Mouse (Mus musculus): Measurements from ENCODE around the gene Klb. TPM values are rescaled to one million over a fixed set of nuclear protein-coding genes. Genes with fewer than 3 reads are reported as not detected.
"Not testable (repeated sequence)": the region's sequence is repeated elsewhere in the genome, so short reads cannot be mapped to it uniquely, and the experiment has no call there.

Gene Klb
- 0.04 and 0.12 TPM in 2 replicates for polyA plus RNA-seq (2016; fragmentation: Nextera tagmentation; extraction: Ambion mirVana)

DNA sequence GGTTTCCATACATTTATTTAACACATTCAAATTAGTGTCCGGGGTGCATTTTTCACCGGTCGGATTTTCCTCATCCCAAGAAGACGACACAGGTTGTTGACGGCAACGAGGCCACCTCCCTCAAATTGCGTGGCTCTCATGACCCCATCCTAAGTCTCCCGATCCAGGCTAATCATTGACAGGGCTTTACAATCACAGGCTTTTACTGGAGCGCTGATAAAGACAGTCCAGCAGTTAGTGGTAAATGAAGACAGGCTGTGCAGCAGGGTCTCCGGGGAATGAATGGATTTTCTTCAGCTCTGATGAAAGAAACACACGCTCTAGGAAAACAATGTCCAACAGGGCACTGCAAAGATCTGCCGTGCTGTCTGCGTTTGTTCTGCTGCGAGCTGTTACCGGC is at the start of gene Klb:
TSS of gene Klb (plus strand) at position 147 of the 400 bp plus-strand sequence.
- no peak within 1 kb of the TSS for H3K4me3 ChIP-seq
- no peak within 1 kb of the TSS for H3K27ac ChIP-seq
- peaks cover 8% of the 10 kb centered on the region for H3K4me1 ChIP-seq
- no peaks in the 10 kb centered on the region for H3K9me3 ChIP-seq
- H3K36me3 ChIP-seq (replicated peaks) = no peaks in the 10 kb centered on the region
- WGBS = 63% methylated on average over 15 of the region's 15 CpGs
- DNase-seq (ENCODE audit: extremely low spot score, low spot score) = no peak
- no peaks in the 10 kb centered on the region for H3K27me3 ChIP-seq (ENCODE audit: poor library complexity, severe bottlenecking)

DNA sequence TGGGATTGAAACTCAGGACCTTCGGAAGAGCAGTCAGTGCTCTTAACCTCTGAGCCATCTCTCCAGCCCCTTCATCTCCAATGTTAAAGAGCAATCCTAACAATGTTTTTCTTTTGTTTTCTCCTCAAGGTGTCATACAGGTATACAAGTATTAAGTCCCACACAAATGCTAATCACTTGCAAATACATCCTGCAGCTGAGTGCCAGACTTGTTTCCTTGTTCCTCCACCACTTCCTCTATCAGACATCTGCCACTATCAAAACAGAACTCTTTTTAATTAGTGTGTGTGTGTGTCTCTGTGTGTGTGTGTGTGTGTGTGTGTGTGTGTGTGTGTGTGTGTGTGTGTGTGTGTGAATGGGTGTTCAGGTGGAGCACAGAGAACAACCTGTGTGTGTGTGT is 48.5 kb upstream of the Klb start:
- not testable (repeated sequence) for H3K27ac ChIP-seq; H3K9me3 ChIP-seq; DNase-seq (ENCODE audit: extremely low spot score, low spot score); H3K4me3 ChIP-seq; H3K27me3 ChIP-seq (ENCODE audit: poor library complexity, severe bottlenecking); H3K4me1 ChIP-seq
- WGBS = 100% methylated on average over 1 of the region's 1 CpGs
- peaks cover 92% of the 10 kb centered on the region for H3K36me3 ChIP-seq (replicated peaks)

DNA sequence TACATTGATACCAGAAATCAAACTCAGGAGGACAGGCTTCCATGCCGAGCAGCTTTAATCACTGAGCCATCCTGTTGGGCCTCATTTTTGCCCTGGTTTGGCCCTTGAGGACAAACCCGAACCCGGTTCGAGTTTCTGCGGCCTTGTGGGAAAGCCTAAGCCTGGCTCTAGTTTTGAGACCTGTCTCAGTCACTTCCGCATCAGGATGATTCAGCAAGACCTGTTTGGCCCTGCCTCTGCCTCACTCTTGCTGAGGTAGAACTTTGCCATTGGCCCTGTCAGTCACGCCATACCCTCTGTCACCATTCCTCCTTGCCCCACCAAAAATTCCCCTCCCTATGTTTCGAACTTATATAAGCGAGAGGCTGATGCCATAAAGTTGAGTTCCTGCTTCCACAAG is 48.0 kb upstream of the Klb start:
- no peaks in the 10 kb centered on the region for H3K4me1 ChIP-seq
- DNase-seq (ENCODE audit: extremely low spot score, low spot score) = no peak
- H3K4me3 ChIP-seq = no peak overlapping the region
- no peak overlapping the region for H3K27ac ChIP-seq
- no peaks in the 10 kb centered on the region for H3K9me3 ChIP-seq
- H3K36me3 ChIP-seq (replicated peaks) = peaks cover 92% of the 10 kb centered on the region
- H3K27me3 ChIP-seq (ENCODE audit: poor library complexity, severe bottlenecking) = no peaks in the 10 kb centered on the region
- 92% methylated on average over 9 of the region's 9 CpGs for WGBS

DNA sequence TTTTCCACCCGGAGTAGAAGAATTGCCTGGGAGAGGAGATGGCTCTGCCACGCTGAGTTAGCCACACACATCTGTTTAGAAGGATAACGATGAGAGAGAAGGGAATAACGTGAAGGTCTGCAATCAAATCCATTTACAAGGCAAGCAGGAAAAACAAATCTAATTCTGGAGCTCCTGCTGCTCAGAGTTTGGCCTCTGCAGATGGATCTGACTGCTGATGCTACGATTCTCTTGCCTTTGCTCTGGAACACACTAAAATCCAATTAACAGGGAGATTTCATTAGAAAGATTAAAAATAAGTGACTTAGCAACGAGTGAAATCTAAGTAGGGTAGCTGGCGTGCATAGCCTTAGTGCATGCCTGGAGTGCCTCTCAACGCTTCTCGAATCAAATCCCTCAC is 42.6 kb upstream of the Klb start:
- Histone ChIP-seq H3K9me3 (no peaks in the 10 kb centered on the region), H3K36me3 (replicated peaks) (peaks cover 78% of the 10 kb centered on the region), H3K27me3 (ENCODE audit: poor library complexity, severe bottlenecking) (no peaks in the 10 kb centered on the region), H3K4me1 (no peaks in the 10 kb centered on the region), H3K27ac (no peak overlapping the region), H3K4me3 (no peak overlapping the region)
- no peak for DNase-seq (ENCODE audit: extremely low spot score, low spot score)
- 87% methylated on average over 9 of the region's 9 CpGs for WGBS

DNA sequence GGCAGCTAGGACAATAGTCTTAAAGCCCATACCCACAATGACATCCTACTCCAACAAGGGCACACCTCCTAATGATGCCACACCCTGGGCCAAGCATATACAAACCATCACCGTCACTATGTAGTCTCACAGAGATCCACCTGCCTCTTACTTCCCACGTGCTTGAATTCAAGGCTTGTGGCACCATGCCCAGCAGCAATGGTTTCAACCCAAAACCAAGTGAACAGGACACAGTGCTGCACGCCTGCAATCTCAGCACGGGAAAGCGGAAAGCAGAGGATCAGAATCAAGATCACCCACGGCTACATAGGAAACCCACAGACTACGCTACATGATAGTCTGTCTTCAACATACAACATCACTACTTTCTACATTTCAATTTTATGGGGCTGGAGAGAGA is 39.9 kb upstream of the Klb start:
- Histone ChIP-seq H3K27me3 (ENCODE audit: poor library complexity, severe bottlenecking) (no peaks in the 10 kb centered on the region), H3K4me1 (no peaks in the 10 kb centered on the region), H3K36me3 (replicated peaks) (peaks cover 82% of the 10 kb centered on the region), H3K4me3 (no peak overlapping the region), H3K9me3 (no peaks in the 10 kb centered on the region), H3K27ac (no peak overlapping the region)
- no peak for DNase-seq (ENCODE audit: extremely low spot score, low spot score)
- 97% methylated on average over 7 of the region's 7 CpGs for WGBS

DNA sequence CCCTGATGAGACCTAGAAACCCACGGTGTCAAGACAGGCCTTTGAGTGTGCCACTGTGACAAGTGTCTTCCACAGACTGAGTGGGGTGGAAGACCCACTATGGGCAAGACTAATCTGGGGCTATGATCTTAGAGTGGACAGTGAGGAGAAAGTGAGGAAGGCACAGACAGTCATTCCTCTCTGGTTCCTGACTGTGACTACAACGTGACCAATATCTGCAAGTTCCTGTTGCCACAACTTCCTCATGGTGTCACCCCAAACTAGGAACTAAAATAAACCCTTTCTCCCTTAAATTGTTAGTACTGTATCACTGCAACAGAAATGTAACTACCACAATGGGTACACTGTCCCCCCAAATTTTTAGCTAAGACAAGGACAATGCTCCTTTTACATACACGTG is 39.2 kb upstream of the Klb start:
- H3K4me3 ChIP-seq = no peak overlapping the region
- H3K9me3 ChIP-seq = no peaks in the 10 kb centered on the region
- no peak for DNase-seq (ENCODE audit: extremely low spot score, low spot score)
- WGBS = 96% methylated on average over 3 of the region's 3 CpGs
- H3K27ac ChIP-seq = no peak overlapping the region
- H3K4me1 ChIP-seq = no peaks in the 10 kb centered on the region
- H3K27me3 ChIP-seq (ENCODE audit: poor library complexity, severe bottlenecking) = no peaks in the 10 kb centered on the region
- peaks cover 80% of the 10 kb centered on the region for H3K36me3 ChIP-seq (replicated peaks)

DNA sequence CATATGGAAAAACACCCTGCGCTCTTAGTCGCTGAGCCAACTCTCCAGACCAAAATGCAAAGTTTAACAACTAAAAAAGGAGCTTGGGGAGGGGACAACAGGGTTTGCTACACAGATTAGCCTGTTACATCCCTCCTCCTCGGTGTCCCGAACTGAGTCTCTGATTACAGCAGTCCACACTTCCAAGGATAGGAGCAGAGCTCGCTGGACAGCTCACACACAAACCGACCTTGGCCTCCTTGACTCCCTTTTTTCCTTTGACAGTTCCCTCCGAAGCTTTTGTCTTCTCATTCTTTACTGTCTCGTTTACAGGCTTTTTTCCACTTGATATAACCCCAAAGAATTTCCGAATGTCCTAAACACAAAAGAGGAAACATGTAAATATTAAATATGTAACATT is 28.9 kb upstream of the Klb start:
- H3K36me3 ChIP-seq (replicated peaks) = peaks cover 67% of the 10 kb centered on the region

DNA sequence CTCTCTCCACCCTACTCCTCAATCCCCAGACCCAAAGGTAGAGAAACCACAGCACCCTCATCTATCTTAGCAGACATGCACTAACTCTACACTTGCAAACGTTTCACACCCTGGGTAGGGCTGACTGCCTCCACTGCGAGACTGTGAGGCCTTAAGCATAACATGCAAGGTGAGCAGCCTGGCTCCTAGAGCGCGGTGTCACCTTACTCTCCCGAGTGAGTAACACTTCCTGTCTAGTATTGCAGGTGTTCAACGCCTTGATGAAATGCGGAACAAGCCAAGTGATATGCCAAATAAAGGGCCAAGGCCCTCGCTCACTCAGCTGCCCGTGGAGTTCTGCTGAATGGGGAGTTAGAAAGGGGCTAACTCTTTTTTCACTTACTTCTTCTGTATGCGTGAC is 25.9 kb upstream of the Klb start:
- DNase-seq (ENCODE audit: extremely low spot score, low spot score) = no peak
- no peak overlapping the region for H3K4me3 ChIP-seq
- no peaks in the 10 kb centered on the region for H3K27me3 ChIP-seq (ENCODE audit: poor library complexity, severe bottlenecking)
- H3K4me1 ChIP-seq = no peaks in the 10 kb centered on the region
- H3K36me3 ChIP-seq (replicated peaks) = peaks cover 37% of the 10 kb centered on the region
- 86% methylated on average over 10 of the region's 10 CpGs for WGBS
- no peak overlapping the region for H3K27ac ChIP-seq
- H3K9me3 ChIP-seq = no peaks in the 10 kb centered on the region

More for the DNA sequence above, 28.9 kb upstream of the Klb start:
- 87% methylated on average over 9 of the region's 9 CpGs for WGBS
- Histone ChIP-seq H3K4me1 (no peaks in the 10 kb centered on the region), H3K27me3 (ENCODE audit: poor library complexity, severe bottlenecking) (no peaks in the 10 kb centered on the region), H3K27ac (no peak overlapping the region), H3K9me3 (no peaks in the 10 kb centered on the region), H3K4me3 (no peak overlapping the region)
- no peak for DNase-seq (ENCODE audit: extremely low spot score, low spot score)

DNA sequence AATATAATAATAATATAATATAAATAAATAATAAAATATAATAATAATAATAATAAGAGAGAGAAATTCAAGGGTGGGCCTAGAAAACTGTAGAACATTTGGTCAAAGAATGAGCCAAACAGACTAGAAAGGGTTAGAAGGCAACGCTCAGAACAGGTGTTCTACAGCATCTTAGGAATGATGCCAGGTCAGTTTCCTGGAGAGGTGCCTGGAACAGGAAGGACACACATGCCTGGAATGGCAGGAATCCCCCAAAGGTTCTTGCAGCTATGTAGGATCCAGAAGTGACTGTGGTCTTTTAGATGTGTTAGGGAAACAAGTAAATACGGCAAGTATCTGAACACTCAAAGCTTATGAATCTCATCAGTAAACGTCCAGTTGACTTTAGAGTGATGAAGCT is 23.8 kb upstream of the Klb start:
- no peak overlapping the region for H3K4me3 ChIP-seq
- H3K36me3 ChIP-seq (replicated peaks) = peaks cover 17% of the 10 kb centered on the region
- no peaks in the 10 kb centered on the region for H3K9me3 ChIP-seq
- H3K27me3 ChIP-seq (ENCODE audit: poor library complexity, severe bottlenecking) = no peaks in the 10 kb centered on the region
- no peak for DNase-seq (ENCODE audit: extremely low spot score, low spot score)
- H3K27ac ChIP-seq = no peak overlapping the region
- 94% methylated on average over 3 of the region's 3 CpGs for WGBS
- no peaks in the 10 kb centered on the region for H3K4me1 ChIP-seq

DNA sequence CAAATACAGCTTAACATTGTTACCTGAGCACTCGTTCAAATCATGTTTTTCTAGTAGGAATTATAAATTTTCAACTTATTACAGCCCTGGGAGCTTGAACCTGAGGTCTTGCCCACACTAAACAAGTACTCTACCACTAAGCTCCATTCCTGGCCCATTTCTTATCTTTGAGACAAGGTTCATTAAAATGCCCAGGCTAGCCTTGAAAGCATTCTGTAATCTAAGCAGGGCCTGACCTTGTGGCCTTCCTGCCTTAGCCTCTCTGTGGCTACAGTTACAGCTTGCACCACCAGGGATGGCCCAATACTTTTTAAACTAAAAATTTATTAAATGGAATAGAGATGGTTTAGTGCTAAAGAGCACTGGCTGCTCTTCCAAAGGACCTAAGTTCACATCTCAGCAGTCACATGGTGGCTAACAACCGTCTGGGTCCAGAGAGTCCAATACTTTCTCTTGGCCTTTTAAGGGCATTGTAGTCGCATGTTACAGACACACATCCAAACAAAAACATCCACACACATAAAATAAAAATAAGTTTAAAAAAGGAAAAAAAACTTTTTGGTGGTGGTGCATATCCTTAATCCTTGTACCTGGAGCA is 23.3 kb upstream of the Klb start:
- WGBS = 94% methylated on average over 3 of the region's 3 CpGs
- Histone ChIP-seq H3K4me1 (no peaks in the 10 kb centered on the region), H3K27me3 (ENCODE audit: poor library complexity, severe bottlenecking) (no peaks in the 10 kb centered on the region), H3K4me3 (no peak overlapping the region), H3K9me3 (no peaks in the 10 kb centered on the region), H3K27ac (no peak overlapping the region), H3K36me3 (replicated peaks) (peaks cover 16% of the 10 kb centered on the region)
- DNase-seq (ENCODE audit: extremely low spot score, low spot score) = no peak

DNA sequence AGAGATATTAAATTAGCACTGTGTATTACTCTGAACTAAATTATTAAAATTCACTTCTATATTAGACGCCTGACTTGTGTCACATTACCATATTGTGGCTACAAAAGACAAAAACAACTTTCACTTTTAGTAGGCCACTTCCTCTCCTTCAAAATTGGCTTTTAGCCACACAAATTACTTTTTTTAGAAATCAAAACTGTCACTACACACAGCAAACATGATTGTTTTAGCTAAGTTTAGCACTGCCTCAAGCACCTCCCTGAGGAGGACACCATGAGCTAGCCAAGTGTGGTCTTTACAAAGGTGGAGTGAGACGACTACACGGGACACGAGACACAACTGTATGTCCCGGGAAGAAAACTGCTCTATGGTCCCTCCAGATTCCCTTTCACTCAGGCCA is 21.9 kb upstream of the Klb start:
- no peak for DNase-seq (ENCODE audit: extremely low spot score, low spot score)
- Histone ChIP-seq H3K27ac (no peak overlapping the region), H3K4me3 (no peak overlapping the region), H3K9me3 (no peaks in the 10 kb centered on the region), H3K27me3 (ENCODE audit: poor library complexity, severe bottlenecking) (no peaks in the 10 kb centered on the region), H3K36me3 (replicated peaks) (peaks cover 19% of the 10 kb centered on the region), H3K4me1 (no peaks in the 10 kb centered on the region)
- 92% methylated on average over 5 of the region's 5 CpGs for WGBS

DNA sequence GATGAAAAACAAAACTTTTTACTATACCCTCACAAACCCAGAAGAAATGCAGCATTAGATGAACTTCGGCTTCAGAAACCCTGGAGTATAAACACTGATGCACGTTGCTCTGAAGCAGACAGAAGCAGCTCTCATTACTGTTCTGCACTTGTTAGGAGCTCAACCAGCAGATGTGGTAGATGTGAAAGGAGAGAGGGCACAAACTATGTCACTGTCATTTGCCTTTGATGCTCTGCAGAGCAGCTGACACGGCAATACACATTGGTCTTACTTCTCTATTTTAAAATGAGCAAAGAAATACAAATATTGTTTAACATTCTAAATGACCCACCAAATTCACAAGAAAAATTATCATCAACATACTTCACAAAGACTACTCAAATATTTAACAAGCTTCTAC is 18.1 kb upstream of the Klb start:
- 89% methylated on average over 3 of the region's 3 CpGs for WGBS
- no peaks in the 10 kb centered on the region for H3K27me3 ChIP-seq (ENCODE audit: poor library complexity, severe bottlenecking)
- DNase-seq (ENCODE audit: extremely low spot score, low spot score) = no peak

DNA sequence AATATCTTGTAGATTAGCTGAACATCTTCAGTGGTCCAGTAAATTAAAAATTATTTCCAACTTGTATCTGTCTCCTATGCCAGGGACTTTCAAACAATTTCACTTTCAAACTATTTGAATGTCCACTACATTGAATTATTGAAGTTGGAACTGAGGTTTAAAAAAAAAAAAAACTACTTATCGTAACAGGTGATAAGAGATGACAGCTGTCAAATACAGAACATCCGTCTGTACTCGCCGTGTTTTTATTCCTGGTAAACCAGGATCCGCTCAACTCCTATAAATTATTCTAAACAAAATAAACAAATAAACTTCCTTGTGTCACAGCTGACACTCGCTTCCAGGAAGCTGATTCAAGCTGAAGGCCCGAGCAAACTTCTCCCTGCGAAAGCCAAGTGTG is 13.3 kb upstream of the Klb start:
- Histone ChIP-seq H3K4me1 (peaks cover 22% of the 10 kb centered on the region), H3K9me3 (no peaks in the 10 kb centered on the region), H3K27ac (peak overlapping the region; percentile 96), H3K27me3 (ENCODE audit: poor library complexity, severe bottlenecking) (no peaks in the 10 kb centered on the region), H3K4me3 (peak overlapping the region; percentile 88), H3K36me3 (replicated peaks) (peaks cover 33% of the 10 kb centered on the region)
- 19% methylated on average over 8 of the region's 8 CpGs for WGBS
- no peak for DNase-seq (ENCODE audit: extremely low spot score, low spot score)

More for the DNA sequence above, 18.1 kb upstream of the Klb start:
- Histone ChIP-seq H3K9me3 (no peaks in the 10 kb centered on the region), H3K27ac (no peak overlapping the region), H3K4me3 (no peak overlapping the region), H3K4me1 (peaks cover 12% of the 10 kb centered on the region), H3K36me3 (replicated peaks) (peaks cover 33% of the 10 kb centered on the region)

All from forebrain, embryonic 10.5 days (tissue).